Mouse (Mus musculus): ENCODE measurements at regions not wholly inside any gene's neighbourhood (a gene's known extent, or its start where the extent isn't known, plus 50 kb on each side); places are given as distances from the start of the nearest gene placed in this dataset.

- TF ChIP-seq CTCF (IDR thresholded peaks at IDR 0.05) (no peak), EP300 (IDR thresholded peaks at IDR 0.05) (no peak)
Measured at GRCm38 (mm10) chr12:12186353-12186752, 75.6 kb upstream of the Fam49a start.
